Mouse (Mus musculus): ENCODE results near the gene Itprid2. TPM values are rescaled to one million over a fixed set of nuclear protein-coding genes. Genes with fewer than 3 reads are reported as not detected.
"Not testable (repeated sequence)": the region's sequence is repeated elsewhere in the genome, so short reads cannot be mapped to it uniquely, and the experiment has no call there.

Gene Itprid2
- polyA plus RNA-seq (2014; fragmentation: Nextera tagmentation; extraction: Ambion mirVana), result 7.1 and 7.6 TPM in 2 replicates

DNA sequence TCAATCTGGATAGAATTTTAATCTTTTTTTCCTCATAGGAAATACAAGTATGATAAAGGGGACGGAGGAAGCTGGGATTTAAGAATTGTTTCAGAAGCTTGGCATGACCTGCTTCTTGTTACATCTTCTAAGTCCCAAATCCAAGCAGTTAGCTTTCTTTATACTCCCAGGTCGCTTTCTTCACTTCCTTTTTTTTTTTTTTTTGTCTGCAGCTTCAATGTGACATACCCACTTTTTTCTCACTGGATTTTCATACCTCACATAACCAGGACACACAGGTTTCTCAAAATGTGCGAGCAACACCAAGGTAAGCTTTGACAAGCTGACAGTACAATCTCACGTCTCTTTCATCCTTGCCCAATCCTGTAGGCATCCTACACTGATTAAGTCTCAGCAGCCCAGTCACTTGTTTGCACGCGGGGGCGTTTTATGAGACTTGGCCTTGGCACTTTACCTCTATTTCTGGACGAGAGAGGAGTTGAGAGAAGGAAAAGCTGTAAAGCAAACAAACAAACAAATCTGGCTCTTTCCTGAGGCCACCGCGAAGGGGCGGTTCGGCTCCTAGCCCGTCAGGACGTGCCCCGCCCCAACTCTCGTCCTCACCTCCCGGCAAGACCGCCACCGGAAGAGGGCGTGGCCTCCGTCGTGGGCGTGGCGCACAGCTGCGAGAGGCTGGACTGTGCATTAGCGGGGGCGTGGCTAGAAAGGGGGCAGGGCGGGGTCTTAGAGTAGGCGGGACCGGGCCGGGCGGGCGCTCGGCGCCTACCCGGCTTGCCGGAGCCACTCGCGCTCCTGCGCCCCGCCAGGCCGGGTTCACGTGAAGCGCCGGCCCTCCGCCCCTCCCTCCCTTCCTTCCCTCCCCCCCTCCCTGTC lies at the start of gene Itprid2:
Gene Itprid2 (plus strand): TSS at position 825 of the 873 bp plus-strand sequence.
- DNase-seq (ENCODE audit: low spot score) (peak; percentile 98), ATAC-seq (replicated peaks; ENCODE audit: low FRiP score) (peak; percentile 99)
- no peaks in the 10 kb centered on the region for H3K36me3 ChIP-seq (ENCODE audit: control insufficient read depth, insufficient read depth, low read length)
- H3K27ac ChIP-seq (ENCODE audit: low read depth, low read length), result peak within 1 kb of the TSS; percentile 62
- H3K4me3 ChIP-seq (ENCODE audit: low read depth, low read length), result peak within 1 kb of the TSS; percentile 73
- no peaks in the 10 kb centered on the region for H3K9me3 ChIP-seq (ENCODE audit: control insufficient read depth, low read length)
- no peaks in the 10 kb centered on the region for H3K27me3 ChIP-seq (replicated peaks; ENCODE audit: control insufficient read depth, insufficient read depth, low read length)
- H3K9ac ChIP-seq (ENCODE audit: low read depth, low read length), result peak within 1 kb of the TSS; percentile 85
- 2% methylated on average over 44 of the region's 46 CpGs for WGBS
- H3K4me2 ChIP-seq, result peak within 1 kb of the TSS; percentile 86
- 0 out of 2 replicates have a peak, but pooled peaks cover 3% of the 10 kb centered on the region for H3K4me1 ChIP-seq (replicated peaks; ENCODE audit: control insufficient read depth, insufficient read depth, low read length)

DNA sequence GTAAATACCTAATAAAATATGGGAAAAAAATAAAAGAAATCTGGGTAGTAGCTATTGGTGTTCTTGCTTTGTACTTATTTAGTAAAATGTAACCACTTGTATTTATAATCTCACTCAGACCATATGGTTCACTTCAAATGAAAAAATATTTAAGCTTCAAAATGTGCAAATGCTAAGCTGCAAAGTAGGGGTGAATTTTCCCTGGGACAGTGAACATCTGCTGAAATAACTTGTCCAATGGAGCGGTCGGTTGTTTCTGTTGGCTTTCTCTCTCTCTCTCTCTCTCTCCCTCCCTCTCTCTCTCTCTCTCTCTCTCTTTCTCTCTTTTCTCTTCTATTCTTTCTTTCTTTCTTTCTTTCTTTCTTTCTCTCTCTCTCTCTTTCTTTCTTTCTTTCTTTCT lies 39.0 kb upstream of the Itprid2 start:
- ATAC-seq (replicated peaks; ENCODE audit: low FRiP score) (no peak), DNase-seq (ENCODE audit: low spot score) (no peak)
- WGBS, result 91% methylated on average over 2 of the region's 2 CpGs
- H3K4me1 ChIP-seq (replicated peaks; ENCODE audit: control insufficient read depth, insufficient read depth, low read length), result no peaks in the 10 kb centered on the region
- H3K9ac ChIP-seq (ENCODE audit: low read depth, low read length), result no peak overlapping the region
- H3K9me3 ChIP-seq (ENCODE audit: control insufficient read depth, low read length), result no peaks in the 10 kb centered on the region
- no peak overlapping the region for H3K27ac ChIP-seq (ENCODE audit: low read depth, low read length)
- H3K4me2 ChIP-seq, result no peak overlapping the region
- no peak overlapping the region for H3K4me3 ChIP-seq (ENCODE audit: low read depth, low read length)
- no peaks in the 10 kb centered on the region for H3K36me3 ChIP-seq (ENCODE audit: control insufficient read depth, insufficient read depth, low read length)
- no peaks in the 10 kb centered on the region for H3K27me3 ChIP-seq (replicated peaks; ENCODE audit: control insufficient read depth, insufficient read depth, low read length)

DNA sequence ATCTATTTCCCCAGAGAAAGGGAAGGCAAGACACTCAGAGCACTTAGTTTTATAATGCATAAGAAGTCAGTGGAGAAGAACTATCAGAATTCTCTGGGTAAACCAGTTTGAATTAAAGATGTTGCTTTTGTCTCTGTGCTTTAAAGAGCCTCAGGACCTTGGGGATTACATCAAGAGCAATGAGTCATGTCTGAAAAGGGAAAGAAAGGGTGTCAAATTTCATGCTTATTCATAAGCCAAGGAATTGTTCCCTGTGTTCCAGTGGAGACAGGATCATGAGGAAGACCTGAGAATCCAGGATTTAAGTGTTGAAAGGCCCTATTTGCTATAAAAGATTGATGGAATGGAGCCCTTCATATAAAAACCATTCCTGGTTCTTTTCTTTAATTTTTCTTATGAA lies 38.1 kb upstream of the Itprid2 start:
- Histone ChIP-seq H3K4me2 (no peak overlapping the region), H3K36me3 (ENCODE audit: control insufficient read depth, insufficient read depth, low read length) (no peaks in the 10 kb centered on the region), H3K4me1 (replicated peaks; ENCODE audit: control insufficient read depth, insufficient read depth, low read length) (peaks cover 7% of the 10 kb centered on the region), H3K9me3 (ENCODE audit: control insufficient read depth, low read length) (no peaks in the 10 kb centered on the region), H3K9ac (ENCODE audit: low read depth, low read length) (no peak overlapping the region), H3K27me3 (replicated peaks; ENCODE audit: control insufficient read depth, insufficient read depth, low read length) (no peaks in the 10 kb centered on the region), H3K27ac (ENCODE audit: low read depth, low read length) (no peak overlapping the region), H3K4me3 (ENCODE audit: low read depth, low read length) (no peak overlapping the region)
- DNase-seq (ENCODE audit: low spot score) (no peak), ATAC-seq (replicated peaks; ENCODE audit: low FRiP score) (no peak)

DNA sequence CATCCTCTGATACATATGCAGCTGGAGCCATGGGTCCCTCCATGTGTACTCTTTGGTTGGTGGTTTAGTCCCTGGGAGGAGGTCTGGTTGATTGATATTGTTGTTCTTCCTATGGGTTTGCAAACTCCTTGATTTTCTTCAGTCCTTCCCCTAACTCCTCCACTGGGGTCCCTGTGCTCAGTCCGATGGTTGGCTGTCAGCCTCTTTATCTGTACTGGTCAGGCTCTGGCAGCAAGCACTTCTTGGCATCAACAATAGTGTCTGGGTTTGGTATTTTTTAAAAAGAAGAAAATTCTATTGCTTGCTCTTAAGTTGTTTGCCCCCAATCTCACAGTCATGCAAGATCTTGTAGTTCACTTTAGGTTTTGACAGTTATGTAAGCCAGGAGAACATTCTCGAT lies 34.0 kb upstream of the Itprid2 start:
- ATAC-seq (replicated peaks; ENCODE audit: low FRiP score); H3K9ac ChIP-seq (ENCODE audit: low read depth, low read length); H3K4me1 ChIP-seq (replicated peaks; ENCODE audit: control insufficient read depth, insufficient read depth, low read length); DNase-seq (ENCODE audit: low spot score); H3K27ac ChIP-seq (ENCODE audit: low read depth, low read length); H3K27me3 ChIP-seq (replicated peaks; ENCODE audit: control insufficient read depth, insufficient read depth, low read length); H3K4me3 ChIP-seq (ENCODE audit: low read depth, low read length); H3K4me2 ChIP-seq; H3K9me3 ChIP-seq (ENCODE audit: control insufficient read depth, low read length); H3K36me3 ChIP-seq (ENCODE audit: control insufficient read depth, insufficient read depth, low read length): not testable (repeated sequence)
- WGBS, result 31% methylated on average over 2 of the region's 2 CpGs

DNA sequence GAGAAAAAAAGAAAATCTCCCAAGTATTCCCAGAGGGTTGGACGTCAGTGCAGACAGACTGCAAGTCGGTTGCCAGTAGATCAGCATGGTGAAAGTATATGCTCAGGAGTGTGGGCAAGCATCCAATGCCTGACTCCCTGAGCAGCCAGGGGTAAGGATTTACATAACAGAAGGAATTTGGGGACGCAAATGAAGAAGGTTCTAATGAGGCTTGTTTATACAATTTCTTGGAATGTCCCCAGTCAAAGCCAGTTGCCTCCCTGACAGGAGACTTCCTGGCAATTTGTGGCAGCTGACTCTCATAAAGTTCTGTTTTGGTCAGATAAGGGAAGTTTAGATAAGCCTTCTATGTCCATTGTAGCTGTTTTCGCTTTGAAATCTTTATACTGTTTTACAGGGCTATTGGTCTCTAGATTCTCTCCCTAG lies 33.4 kb upstream of the Itprid2 start:
- ATAC-seq (replicated peaks; ENCODE audit: low FRiP score), result no peak
- DNase-seq (ENCODE audit: low spot score), result no peak
- H3K36me3 ChIP-seq (ENCODE audit: control insufficient read depth, insufficient read depth, low read length), result no peaks in the 10 kb centered on the region
- peaks cover 7% of the 10 kb centered on the region for H3K4me1 ChIP-seq (replicated peaks; ENCODE audit: control insufficient read depth, insufficient read depth, low read length)
- H3K27me3 ChIP-seq (replicated peaks; ENCODE audit: control insufficient read depth, insufficient read depth, low read length), result no peaks in the 10 kb centered on the region
- no peaks in the 10 kb centered on the region for H3K9me3 ChIP-seq (ENCODE audit: control insufficient read depth, low read length)
- H3K4me2 ChIP-seq, result no peak overlapping the region
- WGBS, result 33% methylated on average over 4 of the region's 4 CpGs
- H3K27ac ChIP-seq (ENCODE audit: low read depth, low read length), result no peak overlapping the region
- no peak overlapping the region for H3K4me3 ChIP-seq (ENCODE audit: low read depth, low read length)
- no peak overlapping the region for H3K9ac ChIP-seq (ENCODE audit: low read depth, low read length)

DNA sequence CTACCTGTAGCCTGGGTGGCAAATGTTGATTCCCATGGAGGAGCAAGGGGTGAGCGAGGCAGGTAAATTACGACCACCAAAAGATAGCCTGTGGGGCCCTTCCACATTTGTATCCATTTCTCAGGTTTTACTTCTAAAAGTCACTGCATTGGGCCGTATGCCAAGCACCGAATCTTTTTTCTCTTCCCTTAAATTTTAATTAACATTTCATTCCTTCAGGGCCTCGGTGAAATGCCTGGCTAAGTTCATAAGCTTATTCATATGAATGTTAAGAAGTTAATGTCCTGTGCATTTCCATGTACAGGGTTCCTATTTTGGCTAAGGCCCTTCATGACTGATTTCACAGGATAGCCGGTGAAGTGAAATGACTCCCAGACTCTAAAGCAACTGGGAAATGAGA lies 32.8 kb upstream of the Itprid2 start:
- no peak for DNase-seq (ENCODE audit: low spot score)
- H3K4me3 ChIP-seq (ENCODE audit: low read depth, low read length), result no peak overlapping the region
- peaks cover 7% of the 10 kb centered on the region for H3K4me1 ChIP-seq (replicated peaks; ENCODE audit: control insufficient read depth, insufficient read depth, low read length)
- no peak for ATAC-seq (replicated peaks; ENCODE audit: low FRiP score)
- H3K36me3 ChIP-seq (ENCODE audit: control insufficient read depth, insufficient read depth, low read length), result no peaks in the 10 kb centered on the region
- H3K9ac ChIP-seq (ENCODE audit: low read depth, low read length), result no peak overlapping the region
- H3K27ac ChIP-seq (ENCODE audit: low read depth, low read length), result no peak overlapping the region
- 81% methylated on average over 6 of the region's 6 CpGs for WGBS
- H3K4me2 ChIP-seq, result no peak overlapping the region
- no peaks in the 10 kb centered on the region for H3K9me3 ChIP-seq (ENCODE audit: control insufficient read depth, low read length)
- H3K27me3 ChIP-seq (replicated peaks; ENCODE audit: control insufficient read depth, insufficient read depth, low read length), result no peaks in the 10 kb centered on the region

DNA sequence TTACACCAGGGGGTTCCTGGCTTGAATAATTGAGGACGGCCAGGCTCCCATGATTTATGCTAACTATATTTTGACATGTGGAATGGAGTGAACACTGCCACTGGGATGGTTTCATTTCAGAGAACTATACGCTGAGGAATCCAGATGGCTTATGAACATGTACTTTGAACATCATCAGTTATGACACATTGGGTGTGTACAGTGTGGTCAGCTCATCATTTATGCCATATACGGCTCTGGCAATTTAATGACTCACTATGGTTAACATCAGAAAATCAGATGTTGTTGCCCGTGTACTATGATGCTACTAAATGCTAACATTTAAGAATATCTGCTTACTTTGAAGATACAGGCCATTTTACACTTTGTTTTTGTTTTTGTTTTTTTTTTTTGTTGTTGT lies 31.8 kb upstream of the Itprid2 start:
- ATAC-seq (replicated peaks; ENCODE audit: low FRiP score) (no peak), DNase-seq (ENCODE audit: low spot score) (no peak)
- no peak overlapping the region for H3K4me2 ChIP-seq
- H3K9me3 ChIP-seq (ENCODE audit: control insufficient read depth, low read length), result no peaks in the 10 kb centered on the region
- H3K27ac ChIP-seq (ENCODE audit: low read depth, low read length), result no peak overlapping the region
- no peaks in the 10 kb centered on the region for H3K36me3 ChIP-seq (ENCODE audit: control insufficient read depth, insufficient read depth, low read length)
- peaks cover 7% of the 10 kb centered on the region for H3K4me1 ChIP-seq (replicated peaks; ENCODE audit: control insufficient read depth, insufficient read depth, low read length)
- no peak overlapping the region for H3K4me3 ChIP-seq (ENCODE audit: low read depth, low read length)
- WGBS, result 82% methylated on average over 4 of the region's 4 CpGs
- H3K9ac ChIP-seq (ENCODE audit: low read depth, low read length), result no peak overlapping the region
- no peaks in the 10 kb centered on the region for H3K27me3 ChIP-seq (replicated peaks; ENCODE audit: control insufficient read depth, insufficient read depth, low read length)

DNA sequence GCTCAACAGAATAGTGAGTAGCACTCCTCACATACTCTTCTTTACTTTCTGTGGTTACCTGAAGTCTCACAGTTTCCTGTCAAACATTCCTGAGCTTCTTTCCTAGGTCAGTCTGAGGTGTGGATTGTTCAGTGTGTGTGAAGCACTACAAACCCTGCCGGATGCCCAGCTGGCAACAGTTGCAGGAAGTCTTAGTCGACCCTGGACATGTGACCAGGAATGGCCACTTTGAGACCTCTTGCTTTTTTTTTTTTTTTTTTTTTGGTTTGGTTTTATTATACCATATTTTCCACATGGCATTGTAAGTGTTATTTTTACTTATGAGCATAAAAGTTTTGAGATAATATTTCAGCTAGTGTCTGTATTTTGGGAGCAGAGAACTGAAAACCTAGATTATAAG lies 29.1 kb upstream of the Itprid2 start:
- Histone ChIP-seq H3K9ac (ENCODE audit: low read depth, low read length) (no peak overlapping the region), H3K4me3 (ENCODE audit: low read depth, low read length) (no peak overlapping the region), H3K4me2 (no peak overlapping the region), H3K36me3 (ENCODE audit: control insufficient read depth, insufficient read depth, low read length) (no peaks in the 10 kb centered on the region), H3K4me1 (replicated peaks; ENCODE audit: control insufficient read depth, insufficient read depth, low read length) (peaks cover 7% of the 10 kb centered on the region), H3K27ac (ENCODE audit: low read depth, low read length) (no peak overlapping the region), H3K9me3 (ENCODE audit: control insufficient read depth, low read length) (no peaks in the 10 kb centered on the region), H3K27me3 (replicated peaks; ENCODE audit: control insufficient read depth, insufficient read depth, low read length) (no peaks in the 10 kb centered on the region)
- no peak for ATAC-seq (replicated peaks; ENCODE audit: low FRiP score)
- 53% methylated on average over 2 of the region's 2 CpGs for WGBS
- DNase-seq (ENCODE audit: low spot score), result no peak

DNA sequence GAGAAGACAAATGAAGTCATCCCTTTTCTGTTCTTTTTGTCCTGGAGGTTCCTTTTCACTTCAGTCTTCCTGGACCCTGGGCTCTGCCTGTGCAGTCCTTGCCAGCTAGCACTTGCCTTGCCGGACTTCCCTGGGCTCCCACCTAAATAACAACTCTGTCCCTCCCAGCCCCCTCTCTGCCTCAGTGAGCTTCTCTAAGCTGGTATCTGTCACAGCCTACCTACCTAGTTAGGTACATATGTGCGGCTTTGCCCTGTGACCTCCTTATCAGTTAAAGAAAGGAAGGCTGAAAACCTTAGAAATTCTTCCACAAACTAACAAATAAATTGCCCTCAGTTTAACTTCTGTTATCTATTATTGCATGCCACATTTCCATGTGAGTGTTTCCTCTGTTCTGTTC lies 28.0 kb upstream of the Itprid2 start:
- H3K27me3 ChIP-seq (replicated peaks; ENCODE audit: control insufficient read depth, insufficient read depth, low read length), result no peaks in the 10 kb centered on the region
- H3K4me3 ChIP-seq (ENCODE audit: low read depth, low read length), result no peak overlapping the region
- no peaks in the 10 kb centered on the region for H3K9me3 ChIP-seq (ENCODE audit: control insufficient read depth, low read length)
- no peak overlapping the region for H3K4me2 ChIP-seq
- H3K9ac ChIP-seq (ENCODE audit: low read depth, low read length), result no peak overlapping the region
- DNase-seq (ENCODE audit: low spot score) (no peak), ATAC-seq (replicated peaks; ENCODE audit: low FRiP score) (no peak)
- H3K4me1 ChIP-seq (replicated peaks; ENCODE audit: control insufficient read depth, insufficient read depth, low read length), result no peaks in the 10 kb centered on the region; the same call in 1 of the 2 replicates
- WGBS, result 58% methylated on average over 2 of the region's 2 CpGs
- no peaks in the 10 kb centered on the region for H3K36me3 ChIP-seq (ENCODE audit: control insufficient read depth, insufficient read depth, low read length)
- H3K27ac ChIP-seq (ENCODE audit: low read depth, low read length), result no peak overlapping the region
